Mouse (Mus musculus): ENCODE results near the gene Fam189a1. TPM values are rescaled to one million over a fixed set of nuclear protein-coding genes. Genes with fewer than 3 reads are reported as not detected.
A peak's percentile ranks its signal among the peaks of the same experiment; 100 is the strongest.

Fam189a1 gene
- polyA plus RNA-seq, 1 experiment from 2014 or later: 2.8 TPM

GRCm38 (mm10) chr7:64819683-64820082 is 336.7 kb downstream of the Fam189a1 start:
- no peak overlapping the region for H3K4me3 ChIP-seq (replicated peaks)
- no peak overlapping the region for H3K9ac ChIP-seq
- no peak overlapping the region for H3K4me2 ChIP-seq
- H3K27ac ChIP-seq: no peak overlapping the region
- H3K9me3 ChIP-seq: no peaks in the 10 kb centered on the region
- ATAC-seq (ENCODE audit: low FRiP score): no peak
- no peaks in the 10 kb centered on the region for H3K27me3 ChIP-seq
- H3K4me1 ChIP-seq: no peaks in the 10 kb centered on the region
- no peaks in the 10 kb centered on the region for H3K36me3 ChIP-seq (replicated peaks)
- 87% methylated on average over 9 of the region's 9 CpGs for WGBS

GRCm38 (mm10) chr7:64808876-64809275 is 347.5 kb downstream of the Fam189a1 start:
- Histone ChIP-seq H3K27ac (no peak overlapping the region), H3K9me3 (no peaks in the 10 kb centered on the region), H3K9ac (no peak overlapping the region), H3K4me3 (replicated peaks) (no peak overlapping the region), H3K27me3 (no peaks in the 10 kb centered on the region), H3K4me1 (peaks cover 6% of the 10 kb centered on the region; the same call in 1 of the 2 replicates), H3K4me2 (no peak overlapping the region), H3K36me3 (replicated peaks) (no peaks in the 10 kb centered on the region)
- peak; percentile 41; the same call in 1 of the 2 replicates for ATAC-seq (ENCODE audit: low FRiP score)
- 49% methylated on average over 6 of the region's 6 CpGs for WGBS

DNA sequence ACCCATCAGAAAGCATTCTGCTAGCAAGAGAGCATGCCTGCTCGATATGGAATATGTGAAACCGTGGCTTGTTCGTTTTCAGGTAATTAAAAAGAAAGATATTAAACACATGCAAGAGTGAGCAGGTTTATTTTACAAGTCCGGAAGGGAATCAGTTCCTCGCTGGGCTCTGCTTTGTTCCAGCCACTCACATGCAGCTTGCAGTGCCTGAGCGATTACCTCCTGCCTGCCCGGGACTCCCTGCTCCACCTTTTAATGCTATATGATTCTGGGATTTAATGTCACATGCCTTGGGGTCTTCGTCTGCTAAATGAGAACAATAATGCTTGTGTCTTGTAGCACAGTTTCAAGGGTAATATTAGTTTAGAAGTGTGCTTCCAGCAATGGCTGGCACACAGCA is 351.3 kb downstream of the Fam189a1 start:
- Histone ChIP-seq H3K4me3 (replicated peaks) (no peak overlapping the region), H3K27me3 (no peaks in the 10 kb centered on the region), H3K4me2 (no peak overlapping the region), H3K36me3 (replicated peaks) (no peaks in the 10 kb centered on the region), H3K9me3 (no peaks in the 10 kb centered on the region), H3K4me1 (peaks cover 22% of the 10 kb centered on the region), H3K27ac (no peak overlapping the region), H3K9ac (no peak overlapping the region)
- 63% methylated on average over 8 of the region's 8 CpGs for WGBS
- ATAC-seq (ENCODE audit: low FRiP score): no peak

- H3K9ac ChIP-seq: no peak overlapping the region
- H3K4me1 ChIP-seq: no peaks in the 10 kb centered on the region
- 83% methylated on average over 6 of the region's 6 CpGs for WGBS
- no peak overlapping the region for H3K4me3 ChIP-seq (replicated peaks)
- no peak for ATAC-seq (ENCODE audit: low FRiP score)
- H3K9me3 ChIP-seq: no peaks in the 10 kb centered on the region
- H3K27me3 ChIP-seq: no peaks in the 10 kb centered on the region
- no peak overlapping the region for H3K4me2 ChIP-seq
- H3K36me3 ChIP-seq (replicated peaks): no peaks in the 10 kb centered on the region
- H3K27ac ChIP-seq: no peak overlapping the region
These were observed 360.8 kb downstream of the Fam189a1 start for GRCm38 (mm10) chr7:64795554-64795953.

GRCm38 (mm10) chr7:64792031-64792430 is 364.3 kb downstream of the Fam189a1 start:
- ATAC-seq (ENCODE audit: low FRiP score): no peak
- no peak overlapping the region for H3K4me2 ChIP-seq
- no peaks in the 10 kb centered on the region for H3K9me3 ChIP-seq
- no peak overlapping the region for H3K27ac ChIP-seq
- H3K4me1 ChIP-seq: no peaks in the 10 kb centered on the region
- no peak overlapping the region for H3K9ac ChIP-seq
- WGBS: 81% methylated on average over 8 of the region's 8 CpGs
- no peaks in the 10 kb centered on the region for H3K27me3 ChIP-seq
- no peak overlapping the region for H3K4me3 ChIP-seq (replicated peaks)
- H3K36me3 ChIP-seq (replicated peaks): no peaks in the 10 kb centered on the region

DNA sequence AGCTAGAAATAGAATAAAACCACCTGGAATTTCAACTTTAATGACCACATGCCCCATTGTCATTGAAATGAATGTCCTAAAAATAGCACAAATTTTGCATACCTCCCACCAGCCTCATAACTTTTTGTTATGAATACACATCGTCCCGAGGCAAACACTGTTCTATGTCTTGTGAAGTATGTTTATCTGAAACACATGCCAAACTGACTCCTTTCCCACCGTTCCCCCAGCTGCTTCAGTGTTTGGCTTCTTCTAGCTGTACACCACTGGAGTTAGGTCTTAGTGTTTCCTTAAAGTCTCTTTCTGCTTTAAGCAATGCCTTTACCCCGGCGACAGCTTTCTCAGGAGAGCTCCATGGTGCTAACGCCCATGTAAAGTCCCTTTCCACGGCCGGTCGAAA is 365.2 kb downstream of the Fam189a1 start:
- ATAC-seq (ENCODE audit: low FRiP score): no peak
- H3K27ac ChIP-seq: no peak overlapping the region
- no peak overlapping the region for H3K4me2 ChIP-seq

GRCm38 (mm10) chr7:64785040-64785439 is 371.3 kb downstream of the Fam189a1 start:
- Histone ChIP-seq H3K9me3 (no peaks in the 10 kb centered on the region), H3K4me3 (replicated peaks) (no peak overlapping the region), H3K27ac (no peak overlapping the region), H3K4me2 (no peak overlapping the region), H3K4me1 (peaks cover 3% of the 10 kb centered on the region), H3K27me3 (no peaks in the 10 kb centered on the region), H3K36me3 (replicated peaks) (no peaks in the 10 kb centered on the region), H3K9ac (no peak overlapping the region)
- peak; percentile 61; the same call in 1 of the 2 replicates for ATAC-seq (ENCODE audit: low FRiP score)
- 32% methylated on average over 3 of the region's 3 CpGs for WGBS

More for the DNA sequence above, 365.2 kb downstream of the Fam189a1 start:
- Histone ChIP-seq H3K9me3 (no peaks in the 10 kb centered on the region), H3K9ac (no peak overlapping the region), H3K27me3 (no peaks in the 10 kb centered on the region), H3K36me3 (replicated peaks) (no peaks in the 10 kb centered on the region), H3K4me3 (replicated peaks) (no peak overlapping the region), H3K4me1 (no peaks in the 10 kb centered on the region)
- 89% methylated on average over 9 of the region's 9 CpGs for WGBS

GRCm38 (mm10) chr7:64779501-64779900 is 376.9 kb downstream of the Fam189a1 start:
- ATAC-seq (ENCODE audit: low FRiP score): no peak
- no peaks in the 10 kb centered on the region for H3K27me3 ChIP-seq
- no peak overlapping the region for H3K27ac ChIP-seq
- H3K9me3 ChIP-seq: no peaks in the 10 kb centered on the region
- no peak overlapping the region for H3K4me2 ChIP-seq
- H3K9ac ChIP-seq: no peak overlapping the region
- peaks cover 12% of the 10 kb centered on the region for H3K4me1 ChIP-seq
- no peaks in the 10 kb centered on the region for H3K36me3 ChIP-seq (replicated peaks)
- WGBS: 90% methylated on average over 4 of the region's 4 CpGs
- H3K4me3 ChIP-seq (replicated peaks): no peak overlapping the region

GRCm38 (mm10) chr7:64776708-64777489 is 379.5 kb downstream of the Fam189a1 start:
- Histone ChIP-seq H3K27ac (no peak overlapping the region), H3K9ac (no peak overlapping the region), H3K4me1 (peaks cover 12% of the 10 kb centered on the region), H3K9me3 (no peaks in the 10 kb centered on the region), H3K4me2 (no peak overlapping the region), H3K4me3 (replicated peaks) (no peak overlapping the region), H3K36me3 (replicated peaks) (no peaks in the 10 kb centered on the region), H3K27me3 (no peaks in the 10 kb centered on the region)
- 88% methylated on average over 13 of the region's 13 CpGs for WGBS
- ATAC-seq (ENCODE audit: low FRiP score): no peak

DNA sequence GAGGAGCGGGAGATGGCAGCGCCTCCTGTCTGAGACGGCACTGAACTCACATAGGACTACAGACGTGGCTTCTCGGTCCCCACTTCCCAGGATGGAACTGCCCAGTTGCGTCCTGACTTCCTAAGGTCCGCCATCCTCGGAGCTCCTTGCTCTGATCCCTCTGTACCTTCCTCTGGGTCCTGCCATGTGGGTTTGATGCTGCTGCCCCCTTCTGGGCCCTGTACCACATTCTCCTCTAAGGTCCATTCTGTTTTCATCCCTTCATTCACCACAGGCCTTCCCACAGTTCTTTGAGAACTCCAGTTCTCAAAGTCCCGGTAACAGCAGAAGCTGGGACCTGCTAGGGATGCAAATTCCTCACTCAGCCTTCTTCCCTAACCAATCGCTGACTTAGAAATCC is 382.9 kb downstream of the Fam189a1 start:
- Histone ChIP-seq H3K9me3 (no peaks in the 10 kb centered on the region), H3K27me3 (no peaks in the 10 kb centered on the region), H3K4me3 (replicated peaks) (no peak overlapping the region), H3K4me1 (peaks cover 8% of the 10 kb centered on the region; the same call in 1 of the 2 replicates), H3K36me3 (replicated peaks) (no peaks in the 10 kb centered on the region), H3K9ac (no peak overlapping the region), H3K27ac (no peak overlapping the region), H3K4me2 (no peak overlapping the region)
- no peak for ATAC-seq (ENCODE audit: low FRiP score)
- 38% methylated on average over 10 of the region's 10 CpGs for WGBS

- H3K4me2 ChIP-seq: no peak overlapping the region
- H3K9me3 ChIP-seq: no peaks in the 10 kb centered on the region
- no peaks in the 10 kb centered on the region for H3K36me3 ChIP-seq (replicated peaks)
- H3K4me1 ChIP-seq: no peaks in the 10 kb centered on the region; the same call in 1 of the 2 replicates
- no peaks in the 10 kb centered on the region for H3K27me3 ChIP-seq
- WGBS: 77% methylated on average over 8 of the region's 8 CpGs
- no peak overlapping the region for H3K4me3 ChIP-seq (replicated peaks)
- ATAC-seq (ENCODE audit: low FRiP score): no peak
- 0 out of 2 replicates have a peak overlapping the region, but pooled peaks have one; percentile 13 for H3K27ac ChIP-seq
- no peak overlapping the region for H3K9ac ChIP-seq
These were observed 385.5 kb downstream of the Fam189a1 start for GRCm38 (mm10) chr7:64770779-64771390.

DNA sequence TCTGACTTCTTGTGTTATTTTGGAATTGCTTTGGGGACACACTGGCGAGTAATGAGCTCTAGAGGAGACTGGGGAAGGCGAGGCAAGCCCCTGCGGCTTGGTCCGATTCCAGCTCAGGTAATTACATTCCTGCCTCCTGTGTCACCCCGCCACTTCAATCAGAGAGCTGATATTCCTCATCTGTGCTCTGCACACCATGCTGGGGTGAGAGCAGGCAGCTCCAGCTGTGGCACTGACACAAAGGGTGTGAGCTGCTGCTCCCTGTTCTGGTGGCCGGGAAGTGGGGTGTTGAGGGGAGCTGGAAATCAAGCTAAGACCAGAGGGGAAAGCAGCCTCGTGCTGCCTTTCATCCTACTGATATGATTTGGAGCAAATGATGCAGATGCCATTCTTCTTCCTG is 386.6 kb downstream of the Fam189a1 start:
- Histone ChIP-seq H3K4me1 (no peaks in the 10 kb centered on the region; the same call in 1 of the 2 replicates), H3K4me3 (replicated peaks) (no peak overlapping the region), H3K9ac (no peak overlapping the region), H3K27ac (peak overlapping the region; percentile 19; the same call in 1 of the 2 replicates), H3K27me3 (no peaks in the 10 kb centered on the region), H3K36me3 (replicated peaks) (no peaks in the 10 kb centered on the region), H3K9me3 (no peaks in the 10 kb centered on the region), H3K4me2 (no peak overlapping the region)
- WGBS: 64% methylated on average over 7 of the region's 7 CpGs
- ATAC-seq (ENCODE audit: low FRiP score): peak; percentile 62; the same call in 1 of the 2 replicates
